Mouse (Mus musculus) liver, embryonic 11.5 days (tissue): ENCODE results near the gene Hist1h3a. TPM values are rescaled to one million over a fixed set of nuclear protein-coding genes. Genes with fewer than 3 reads are reported as not detected.
"Not testable (repeated sequence)": the region's sequence is repeated elsewhere in the genome, so short reads cannot be mapped to it uniquely, and the experiment has no call there.

Source experiments
- ATAC-seq: fragments of 200-750 bp; cut with Nextera tagmentation; replicated peaks from 2 replicates; pipeline ENCODE4 v1.8.0; 2017; ENCODE audit warnings: moderate number of reproducible peaks, mild to moderate bottlenecking, moderate TSS enrichment, moderate library complexity; ENCODE audit not compliant: low FRiP score
- DNase-seq: peaks from one replicate; pipeline ENCODE4 v3.0.0-alpha.2; 2017; ENCODE audit warnings: low spot score
- H3K27ac ChIP-seq: fragments of 300-500 bp; sonication (generic); 2 replicates; pipeline ENCODE4 v1.5.1; 2014; ENCODE audit warnings: mild to moderate bottlenecking, low read depth, low read length, control low read depth
- H3K27me3 ChIP-seq: fragments of 300-500 bp; sonication (generic); replicated peaks from 2 replicates; pipeline ENCODE4 v1.6.1; 2014; ENCODE audit warnings: low read length, mixed read lengths; ENCODE audit not compliant: control insufficient read depth, insufficient read depth
- H3K36me3 ChIP-seq: fragments of 300-500 bp; sonication (generic); 2 replicates; pipeline ENCODE4 v1.6.1; 2014; ENCODE audit warnings: mild to moderate bottlenecking, low read length, moderate library complexity, mixed read lengths; ENCODE audit not compliant: control insufficient read depth, insufficient read depth
- H3K4me1 ChIP-seq: fragments of 300-500 bp; sonication (generic); replicated peaks from 2 replicates; pipeline ENCODE4 v1.6.1; 2014; ENCODE audit warnings: low read length, mixed read lengths; ENCODE audit not compliant: control insufficient read depth, insufficient read depth
- H3K4me2 ChIP-seq: fragments of 300-500 bp; sonication (generic); 2 replicates; pipeline ENCODE4 v1.6.1; 2014; ENCODE audit warnings: mild to moderate bottlenecking, control low read depth, moderate library complexity
- H3K4me3 ChIP-seq: fragments of 300-500 bp; sonication (generic); 2 replicates; pipeline ENCODE4 v1.5.1; 2014; ENCODE audit warnings: low read depth, low read length, control low read depth
- H3K9ac ChIP-seq: fragments of 300-500 bp; sonication (generic); 2 replicates; pipeline ENCODE4 v1.6.1; 2014; ENCODE audit warnings: low read depth, low read length, control low read depth
- H3K9me3 ChIP-seq: fragments of 300-500 bp; sonication (generic); 2 replicates; pipeline ENCODE4 v1.6.1; 2016; ENCODE audit warnings: low read length, inconsistent platforms, mixed read lengths; ENCODE audit not compliant: control insufficient read depth
- WGBS: fragments of 180-500 bp; shearing (Covaris S2); extraction: QIAGEN DNeasy Blood & Tissue Kit; methylation state at CpG from one replicate; pipeline ENCODE4 v1.1.7; 2014; 5-methylcytosine and 5-hydroxymethylcytosine counted together
- polyA plus RNA-seq: library from polyadenylated mRNA; unstranded; fragments of >200 nt; fragmentation: Nextera tagmentation; extraction: Ambion mirVana; gene quantifications from 2 replicates; pipeline ENCODE4 v1.2.1, GENCODE M21; 2014

Hist1h3a gene
- polyA plus RNA-seq, 1 experiment from 2014 or later = 8.8 TPM

DNA sequence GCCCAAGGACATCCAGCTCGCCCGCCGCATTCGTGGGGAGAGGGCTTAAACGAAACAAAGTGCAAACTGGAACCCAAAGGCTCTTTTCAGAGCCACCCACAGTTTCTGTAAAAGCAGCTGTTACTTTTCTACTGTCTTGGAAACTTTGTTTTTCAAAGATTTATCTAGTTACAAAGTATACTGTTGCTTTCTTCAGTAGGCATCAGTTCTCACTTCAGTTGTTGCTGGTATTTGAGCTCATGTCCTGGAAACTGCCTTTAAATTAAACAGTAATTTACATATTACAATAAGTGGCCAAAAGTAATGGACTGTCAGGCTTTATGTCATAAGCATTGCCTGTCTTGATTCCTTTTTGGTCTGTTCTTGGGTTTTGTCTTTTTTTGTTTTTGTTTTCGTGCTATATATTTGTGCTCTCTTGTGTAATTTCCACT lies 9.4 kb downstream of the Hist1h3a start:
- DNase-seq (no peak), ATAC-seq (no peak)
- no peaks in the 10 kb centered on the region for H3K9me3 ChIP-seq
- H3K36me3 ChIP-seq = no peaks in the 10 kb centered on the region
- H3K9ac ChIP-seq = peak overlapping the region; percentile 82
- peak overlapping the region; percentile 86 for H3K27ac ChIP-seq
- peak overlapping the region; percentile 47 for H3K4me3 ChIP-seq
- H3K4me1 ChIP-seq = peaks cover 18% of the 10 kb centered on the region
- whole genome bisulfite sequencing = 4% methylated on average over 6 of the region's 6 CpGs
- peak overlapping the region; percentile 57 for H3K4me2 ChIP-seq
- H3K27me3 ChIP-seq = no peaks in the 10 kb centered on the region

DNA sequence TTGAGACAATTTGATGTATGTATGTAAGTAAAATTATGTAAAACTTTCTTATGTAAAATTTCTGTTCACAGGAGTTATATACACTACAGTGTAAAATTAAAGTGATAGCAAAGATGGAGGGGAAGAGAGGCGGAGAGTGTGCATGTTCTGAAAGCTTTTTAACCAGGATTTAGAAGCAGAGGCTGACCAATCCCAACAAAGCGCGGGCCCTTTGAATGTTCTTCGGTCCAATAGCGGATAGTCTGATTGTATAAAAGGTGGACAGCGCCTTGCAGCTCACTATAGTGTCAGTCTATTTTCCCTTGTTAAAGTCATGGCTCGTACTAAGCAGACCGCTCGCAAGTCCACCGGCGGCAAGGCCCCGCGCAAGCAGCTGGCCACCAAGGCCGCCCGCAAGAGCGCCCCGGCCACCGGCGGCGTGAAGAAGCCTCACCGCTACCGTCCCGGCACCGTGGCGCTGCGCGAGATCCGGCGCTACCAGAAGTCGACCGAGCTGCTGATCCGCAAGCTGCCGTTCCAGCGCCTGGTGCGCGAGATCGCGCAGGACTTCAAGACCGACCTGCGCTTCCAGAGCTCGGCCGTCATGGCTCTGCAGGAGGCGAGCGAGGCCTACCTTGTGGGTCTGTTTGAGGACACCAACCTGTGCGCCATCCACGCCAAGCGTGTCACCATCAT lies 10.0 kb downstream of the Hist1h3a start, which contains the start of gene Hist1h3b:
TSS of gene Hist1h3b (plus strand) at position 201 of the 675 bp plus-strand sequence.
- peak within 1 kb of the TSS; percentile 47 for H3K4me3 ChIP-seq
- WGBS = 1% methylated on average over 16 of the region's 47 CpGs
- ATAC-seq (peak; percentile 85), DNase-seq (peak; percentile 85)
- H3K9ac ChIP-seq = peak within 1 kb of the TSS; percentile 84
- H3K9me3 ChIP-seq, H3K27me3 ChIP-seq, H3K36me3 ChIP-seq: not testable (repeated sequence)
- peak within 1 kb of the TSS; percentile 94 for H3K27ac ChIP-seq
- H3K4me1 ChIP-seq = peaks cover 16% of the 10 kb centered on the region
- peak within 1 kb of the TSS; percentile 58 for H3K4me2 ChIP-seq

DNA sequence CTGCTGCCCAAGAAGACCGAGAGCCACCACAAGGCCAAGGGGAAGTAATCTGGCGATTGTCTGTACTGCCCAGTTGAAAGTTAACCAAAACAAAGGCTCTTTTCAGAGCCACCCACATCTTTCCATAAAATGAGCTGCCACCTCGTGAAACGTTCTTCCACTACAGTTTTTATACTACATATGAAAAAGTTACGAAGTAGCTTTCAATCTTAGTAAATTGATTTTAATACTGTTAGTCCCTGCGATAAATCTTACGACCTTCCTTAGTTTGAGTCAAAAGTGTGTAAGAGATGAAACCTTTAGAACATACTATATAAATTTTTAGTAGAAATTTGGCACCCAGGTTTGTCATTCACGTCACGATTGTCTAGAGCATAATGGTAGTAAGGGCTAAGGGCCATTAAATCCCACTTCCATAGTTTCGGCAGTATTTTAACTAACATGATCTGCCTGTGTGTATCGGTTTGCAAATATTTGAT lies 10.7 kb downstream of the Hist1h3a start:
- H3K9me3 ChIP-seq = no peaks in the 10 kb centered on the region
- DNase-seq (no peak), ATAC-seq (peak; percentile 10)
- no peaks in the 10 kb centered on the region for H3K27me3 ChIP-seq
- peak overlapping the region; percentile 94 for H3K27ac ChIP-seq
- peak overlapping the region; percentile 43 for H3K4me3 ChIP-seq
- H3K9ac ChIP-seq = peak overlapping the region; percentile 84
- H3K4me1 ChIP-seq = peaks cover 15% of the 10 kb centered on the region
- peak overlapping the region; percentile 58 for H3K4me2 ChIP-seq
- no peaks in the 10 kb centered on the region for H3K36me3 ChIP-seq
- WGBS = 1% methylated on average over 11 of the region's 11 CpGs

DNA sequence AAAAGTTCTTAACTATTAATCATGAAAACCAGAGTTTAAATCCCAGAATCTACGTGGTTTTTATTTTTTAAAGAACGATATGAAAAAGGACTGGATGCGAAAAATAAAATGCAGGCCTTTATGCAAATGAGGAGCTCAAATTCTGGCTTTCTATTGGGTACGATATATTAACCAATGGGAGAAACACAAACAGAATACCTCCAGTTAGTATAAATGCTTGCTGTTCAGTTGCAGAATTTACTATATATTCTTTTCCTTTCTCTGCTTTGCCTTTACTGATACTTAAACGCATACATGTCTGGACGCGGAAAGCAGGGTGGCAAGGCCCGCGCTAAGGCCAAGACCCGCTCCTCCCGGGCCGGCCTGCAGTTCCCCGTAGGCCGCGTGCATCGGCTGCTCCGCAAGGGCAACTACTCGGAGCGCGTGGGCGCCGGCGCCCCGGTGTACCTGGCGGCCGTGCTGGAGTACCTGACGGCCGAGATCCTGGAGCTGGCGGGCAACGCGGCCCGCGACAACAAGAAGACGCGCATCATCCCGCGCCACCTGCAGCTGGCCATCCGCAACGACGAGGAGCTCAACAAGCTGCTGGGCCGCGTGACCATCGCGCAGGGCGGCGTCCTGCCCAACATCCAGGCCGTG lies 11.2 kb downstream of the Hist1h3a start, which contains the start of gene Hist1h2ab:
TSS of gene Hist1h2ab (plus strand) at position 288 of the 639 bp plus-strand sequence.
- WGBS = under 1% methylated on average over 25 of the region's 47 CpGs
- Histone ChIP-seq H3K27ac (peak within 1 kb of the TSS; percentile 94), H3K4me2 (peak within 1 kb of the TSS; percentile 58), H3K4me1 (peaks cover 15% of the 10 kb centered on the region), H3K9ac (peak within 1 kb of the TSS; percentile 84), H3K4me3 (peak within 1 kb of the TSS; percentile 43)
- not testable (repeated sequence) for H3K27me3 ChIP-seq, H3K9me3 ChIP-seq, H3K36me3 ChIP-seq
- ATAC-seq = peak; percentile 44
- peak; percentile 82 for DNase-seq

DNA sequence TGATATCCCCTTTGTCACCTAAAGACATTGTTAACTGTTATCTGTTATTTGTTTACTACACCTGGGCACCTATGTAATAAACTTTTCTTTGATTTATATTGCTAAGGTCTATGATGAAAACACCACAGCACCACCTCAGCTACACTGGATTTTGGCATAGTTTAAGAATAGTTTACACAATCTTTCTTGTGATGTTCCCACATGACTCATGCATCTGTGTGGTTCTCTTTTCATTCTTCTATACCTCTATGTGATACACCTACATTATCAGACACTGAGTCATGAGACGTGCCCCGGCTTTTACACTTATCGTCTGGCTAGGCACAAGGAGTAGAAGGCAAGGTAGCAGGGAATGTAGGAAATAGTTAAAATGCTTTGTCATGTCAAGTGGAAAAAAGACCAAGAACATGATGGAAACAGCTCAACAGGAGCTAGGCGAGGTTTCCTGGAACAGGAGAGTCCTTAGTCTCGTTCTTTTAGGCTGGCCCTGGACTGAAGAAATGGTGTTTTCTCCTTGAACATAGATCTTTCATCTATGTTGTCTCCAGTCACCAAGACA lies 12.5 kb downstream of the Hist1h3a start:
- H3K27me3 ChIP-seq = no peaks in the 10 kb centered on the region
- H3K9ac ChIP-seq = no peak overlapping the region
- no peak for ATAC-seq
- no peak overlapping the region for H3K4me2 ChIP-seq
- H3K36me3 ChIP-seq = no peaks in the 10 kb centered on the region
- peak overlapping the region; percentile 94 for H3K27ac ChIP-seq
- no peak overlapping the region for H3K4me3 ChIP-seq
- DNase-seq = no peak
- peaks cover 13% of the 10 kb centered on the region for H3K4me1 ChIP-seq
- no peaks in the 10 kb centered on the region for H3K9me3 ChIP-seq
- WGBS = 83% methylated on average over 5 of the region's 5 CpGs

DNA sequence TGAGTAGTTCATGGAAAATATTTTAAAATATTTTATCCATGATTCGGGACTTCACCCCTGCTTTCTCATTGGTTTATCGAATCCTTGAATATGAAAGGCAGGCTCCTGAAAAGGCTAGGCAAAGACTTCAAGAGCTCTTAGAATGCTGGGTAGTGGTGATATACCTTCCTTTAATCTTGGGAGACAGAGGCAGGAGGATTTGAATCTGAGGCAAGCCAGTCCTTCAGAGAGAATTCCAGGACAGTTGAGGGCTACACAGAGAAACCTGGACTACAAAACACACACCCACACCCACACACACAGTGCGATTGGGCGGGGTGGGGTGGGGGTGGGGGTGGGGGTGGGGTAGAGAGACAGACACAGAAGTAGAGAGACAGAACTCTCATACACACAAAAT lies 14.3 kb downstream of the Hist1h3a start:
- H3K27ac ChIP-seq = peak overlapping the region; percentile 100
- H3K4me2 ChIP-seq = peak overlapping the region; percentile 60
- H3K4me3 ChIP-seq = peak overlapping the region; percentile 16; the same call in 1 of the 2 replicates
- H3K9ac ChIP-seq = peak overlapping the region; percentile 74
- ATAC-seq (no peak), DNase-seq (no peak)
- no peaks in the 10 kb centered on the region for H3K27me3 ChIP-seq
- WGBS = 5% methylated on average over 4 of the region's 4 CpGs
- H3K36me3 ChIP-seq = no peaks in the 10 kb centered on the region
- peaks cover 11% of the 10 kb centered on the region for H3K4me1 ChIP-seq
- H3K9me3 ChIP-seq = no peaks in the 10 kb centered on the region

DNA sequence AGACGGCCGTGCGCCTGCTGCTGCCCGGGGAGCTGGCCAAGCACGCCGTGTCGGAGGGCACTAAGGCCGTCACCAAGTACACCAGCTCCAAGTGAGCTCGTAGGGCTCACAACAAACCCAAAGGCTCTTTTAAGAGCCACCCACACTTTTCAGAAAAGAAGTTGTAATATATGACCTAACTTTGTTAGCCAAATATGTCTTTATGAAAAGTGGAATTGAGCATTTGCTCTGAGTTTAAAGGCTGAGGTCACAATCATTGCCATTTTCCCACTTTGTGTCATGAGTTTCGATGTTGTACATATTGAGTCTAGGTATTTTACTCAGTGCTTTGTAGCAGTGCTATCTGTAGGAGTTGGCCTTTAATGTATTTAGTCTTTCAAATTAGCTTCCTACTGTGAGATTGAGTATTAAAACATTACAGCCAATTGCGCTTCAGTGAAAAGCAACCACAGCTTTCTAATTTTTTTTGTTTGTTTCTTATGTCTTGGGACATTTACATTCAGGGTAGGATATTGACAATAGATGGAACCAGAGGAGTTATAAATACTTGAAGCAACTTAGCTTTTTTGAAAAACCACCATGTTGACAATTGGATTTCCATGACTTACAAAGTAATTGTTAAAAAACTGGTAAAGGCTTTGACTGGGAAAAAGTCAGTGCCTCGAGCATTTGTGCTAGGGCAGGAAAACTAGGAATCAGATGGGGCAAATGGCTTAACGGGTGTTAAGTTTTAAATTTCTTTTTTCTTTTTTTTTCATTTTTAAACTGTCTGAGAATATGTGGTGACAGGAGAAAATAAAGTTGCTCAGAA lies 14.9 kb downstream of the Hist1h3a start:
- 7% methylated on average over 11 of the region's 13 CpGs for WGBS
- H3K27me3 ChIP-seq = no peaks in the 10 kb centered on the region
- no peak for DNase-seq
- H3K4me2 ChIP-seq = peak overlapping the region; percentile 60
- peak overlapping the region; percentile 16 for H3K4me3 ChIP-seq
- H3K9me3 ChIP-seq = no peaks in the 10 kb centered on the region
- H3K4me1 ChIP-seq = peaks cover 11% of the 10 kb centered on the region
- H3K9ac ChIP-seq = peak overlapping the region; percentile 74
- peak overlapping the region; percentile 100 for H3K27ac ChIP-seq
- ATAC-seq = peak; percentile 8
- H3K36me3 ChIP-seq = no peaks in the 10 kb centered on the region
